Mouse (Mus musculus) heart, postnatal 0 days (tissue): Measurements from ENCODE around the gene Lenep. TPM values are rescaled to one million over a fixed set of nuclear protein-coding genes. Genes with fewer than 3 reads are reported as not detected.

Experiments used
- ATAC-seq: fragments of 200-750 bp; cut with Nextera tagmentation; 2 replicates; pipeline ENCODE4 v1.8.0; 2017; ENCODE audit warnings: low read depth, moderate number of reproducible peaks, moderate library complexity; ENCODE audit not compliant: insufficient read depth
- DNase-seq: peaks from one replicate; pipeline ENCODE4 v3.0.0-alpha.2; 2016; ENCODE audit warnings: low spot score
- H3K27ac ChIP-seq: fragments of 300-500 bp; sonication (generic); 2 replicates; pipeline ENCODE4 v1.5.1; 2014; ENCODE audit warnings: low read depth, mild to moderate bottlenecking
- H3K27me3 ChIP-seq: fragments of 300-500 bp; sonication (generic); 2 replicates; pipeline ENCODE4 v1.6.1; 2014; ENCODE audit warnings: low read length, mixed read lengths; ENCODE audit not compliant: control insufficient read depth, insufficient read depth
- H3K36me3 ChIP-seq: fragments of 300-500 bp; sonication (generic); replicated peaks from 2 replicates; pipeline ENCODE4 v1.6.1; 2014; ENCODE audit warnings: low read length, mixed read lengths; ENCODE audit not compliant: control insufficient read depth, insufficient read depth
- H3K4me1 ChIP-seq: fragments of 300-500 bp; sonication (generic); 2 replicates; pipeline ENCODE4 v1.6.1; 2014; ENCODE audit warnings: antibody characterized with exemption; ENCODE audit not compliant: control insufficient read depth, insufficient read depth
- H3K4me2 ChIP-seq: fragments of 300-500 bp; sonication (generic); 2 replicates; pipeline ENCODE4 v1.6.1; 2014; ENCODE audit warnings: low read depth, mild to moderate bottlenecking, low read length, moderate library complexity
- H3K4me3 ChIP-seq: fragments of 300-500 bp; sonication (generic); 2 replicates; pipeline ENCODE4 v1.5.1; 2014; ENCODE audit warnings: low read depth, low read length
- H3K9ac ChIP-seq: fragments of 300-500 bp; sonication (generic); replicated peaks from 2 replicates; pipeline ENCODE4 v1.6.1; 2014; ENCODE audit warnings: low read depth, low read length, mixed read lengths
- H3K9me3 ChIP-seq: fragments of 300-500 bp; sonication (generic); replicated peaks from 2 replicates; pipeline ENCODE4 v1.6.1; 2016; ENCODE audit warnings: low read length; ENCODE audit not compliant: control insufficient read depth
- CTCF ChIP-seq: IDR thresholded peaks from 2 replicates; pipeline ENCODE4 v1.5.1; 2016; ENCODE audit warnings: antibody characterized with exemption, control low read depth, low read depth
- EP300 ChIP-seq: IDR thresholded peaks from 2 replicates; pipeline ENCODE4 v1.6.1; 2016; ENCODE audit warnings: antibody characterized with exemption, low read depth
- WGBS: fragments of 180-500 bp; shearing (Covaris S2); extraction: QIAGEN DNeasy Blood & Tissue Kit; methylation state at CpG from one replicate; pipeline ENCODE4 v1.1.7; 2014; 5-methylcytosine and 5-hydroxymethylcytosine counted together
- polyA plus RNA-seq: library from polyadenylated mRNA; unstranded; fragments of >200 nt; fragmentation: Nextera tagmentation; extraction: Ambion mirVana; gene quantifications from 2 replicates; pipeline ENCODE4 v1.2.1, GENCODE M21; 2015
- total RNA-seq: library from RNA; depleted of rRNA; stranded (reverse); fragments of >200 nt; gene quantifications from 2 replicates; pipeline ENCODE4 v1.2.3, GENCODE M21; 2014; ENCODE audit warnings: low replicate concordance

Lenep gene
- total and polyA plus RNA-seq, 2 experiments from 2014 or later = not detected

- no peak for TF ChIP-seq CTCF
- no peak for TF ChIP-seq EP300
- DNase-seq (no peak), ATAC-seq (no peak)
- Histone ChIP-seq H3K4me2 (no peak overlapping the region), H3K4me3 (no peak overlapping the region), H3K27me3 (no peaks in the 10 kb centered on the region), H3K9ac (no peak overlapping the region), H3K27ac (no peak overlapping the region), H3K4me1 (peaks cover 6% of the 10 kb centered on the region; the same call in 1 of the 2 replicates), H3K9me3 (no peaks in the 10 kb centered on the region), H3K36me3 (peaks cover 11% of the 10 kb centered on the region)
- 84% methylated on average over 9 of the region's 9 CpGs for whole genome bisulfite sequencing
Measured at GRCm38 (mm10) chr3:89382033-89382882, 20.3 kb downstream of the Lenep start.

GRCm38 (mm10) chr3:89381233-89381632 lies 21.4 kb downstream of the Lenep start:
- H3K27ac ChIP-seq = no peak overlapping the region
- no peak overlapping the region for H3K4me3 ChIP-seq
- TF ChIP-seq CTCF = no peak
- no peak for TF ChIP-seq EP300
- DNase-seq = no peak
- peaks cover 6% of the 10 kb centered on the region; the same call in 1 of the 2 replicates for H3K4me1 ChIP-seq
- peaks cover 11% of the 10 kb centered on the region for H3K36me3 ChIP-seq
- no peak for ATAC-seq
- H3K4me2 ChIP-seq = no peak overlapping the region
- no peaks in the 10 kb centered on the region for H3K9me3 ChIP-seq
- H3K9ac ChIP-seq = no peak overlapping the region
- 87% methylated on average over 11 of the region's 11 CpGs for WGBS
- H3K27me3 ChIP-seq = no peaks in the 10 kb centered on the region

- no peak overlapping the region for H3K27ac ChIP-seq
- 93% methylated on average over 18 of the region's 18 CpGs for WGBS
- H3K9ac ChIP-seq = no peak overlapping the region
- H3K4me1 ChIP-seq = peaks cover 6% of the 10 kb centered on the region; the same call in 1 of the 2 replicates
- no peak overlapping the region for H3K4me3 ChIP-seq
- no peaks in the 10 kb centered on the region for H3K9me3 ChIP-seq
- H3K27me3 ChIP-seq = no peaks in the 10 kb centered on the region
- peaks cover 11% of the 10 kb centered on the region for H3K36me3 ChIP-seq
- ATAC-seq (no peak), DNase-seq (no peak)
- TF ChIP-seq CTCF = no peak
- no peak for TF ChIP-seq EP300
- H3K4me2 ChIP-seq = no peak overlapping the region
Measured at GRCm38 (mm10) chr3:89380711-89381110, 21.9 kb downstream of the Lenep start.

GRCm38 (mm10) chr3:89380291-89380690 lies 22.3 kb downstream of the Lenep start:
- Histone ChIP-seq H3K4me2 (no peak overlapping the region), H3K9ac (no peak overlapping the region), H3K27me3 (no peaks in the 10 kb centered on the region), H3K9me3 (no peaks in the 10 kb centered on the region), H3K27ac (no peak overlapping the region), H3K4me1 (peaks cover 6% of the 10 kb centered on the region; the same call in 1 of the 2 replicates), H3K36me3 (peaks cover 11% of the 10 kb centered on the region), H3K4me3 (no peak overlapping the region)
- no peak for ATAC-seq
- no peak for DNase-seq
- WGBS = 94% methylated on average over 14 of the region's 14 CpGs
- TF ChIP-seq CTCF = no peak
- no peak for TF ChIP-seq EP300

- Histone ChIP-seq H3K36me3 (peaks cover 11% of the 10 kb centered on the region), H3K4me2 (no peak overlapping the region), H3K9ac (no peak overlapping the region), H3K4me1 (peaks cover 6% of the 10 kb centered on the region; the same call in 1 of the 2 replicates), H3K4me3 (no peak overlapping the region), H3K9me3 (no peaks in the 10 kb centered on the region), H3K27me3 (no peaks in the 10 kb centered on the region), H3K27ac (no peak overlapping the region)
- no peak for TF ChIP-seq CTCF
- TF ChIP-seq EP300 = no peak
- ATAC-seq (no peak), DNase-seq (no peak)
- whole genome bisulfite sequencing = 88% methylated on average over 31 of the region's 31 CpGs
Measured at GRCm38 (mm10) chr3:89379388-89380131, 23.0 kb downstream of the Lenep start.
